Mouse (Mus musculus): ENCODE data around the gene Arid3b. TPM values are rescaled to one million over a fixed set of nuclear protein-coding genes. Genes with fewer than 3 reads are reported as not detected.

Arid3b gene
- polyA plus RNA-seq (2015; fragmentation: Nextera tagmentation; extraction: Ambion mirVana): 4.0 and 4.1 TPM in 2 replicates

DNA sequence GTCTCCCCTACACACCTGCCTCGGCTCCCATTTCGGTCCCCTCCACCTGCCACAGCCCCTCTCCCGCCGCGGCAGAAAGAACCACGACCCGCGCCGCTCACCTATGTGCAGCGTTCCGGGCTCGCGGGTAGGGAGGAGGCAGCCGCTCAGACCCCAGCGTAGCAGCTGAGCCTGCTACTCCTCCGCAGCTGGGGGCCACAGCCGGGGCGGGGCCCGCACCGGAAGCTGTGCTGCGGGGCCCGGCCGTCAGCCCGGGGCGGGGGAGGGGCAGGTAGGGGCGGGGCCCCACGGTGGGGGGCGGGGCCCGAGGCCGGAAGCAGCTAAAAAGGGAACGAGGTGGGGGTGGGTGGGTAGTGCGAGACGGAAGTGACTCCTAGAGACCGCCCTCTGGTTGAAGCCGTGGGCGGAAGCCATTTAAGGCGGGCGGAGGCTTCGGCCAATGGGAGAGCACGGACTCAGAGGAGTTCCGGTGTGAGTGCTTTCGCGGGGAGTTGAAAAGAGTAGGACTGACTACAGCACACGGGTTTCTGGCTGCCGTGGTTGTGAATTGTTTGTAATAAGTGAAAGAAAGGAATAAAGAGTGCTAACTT is at the start of gene Arid3b:
Gene Arid3b, minus strand, starts transcription at position 213 of the 590 bp plus-strand sequence.

DNA sequence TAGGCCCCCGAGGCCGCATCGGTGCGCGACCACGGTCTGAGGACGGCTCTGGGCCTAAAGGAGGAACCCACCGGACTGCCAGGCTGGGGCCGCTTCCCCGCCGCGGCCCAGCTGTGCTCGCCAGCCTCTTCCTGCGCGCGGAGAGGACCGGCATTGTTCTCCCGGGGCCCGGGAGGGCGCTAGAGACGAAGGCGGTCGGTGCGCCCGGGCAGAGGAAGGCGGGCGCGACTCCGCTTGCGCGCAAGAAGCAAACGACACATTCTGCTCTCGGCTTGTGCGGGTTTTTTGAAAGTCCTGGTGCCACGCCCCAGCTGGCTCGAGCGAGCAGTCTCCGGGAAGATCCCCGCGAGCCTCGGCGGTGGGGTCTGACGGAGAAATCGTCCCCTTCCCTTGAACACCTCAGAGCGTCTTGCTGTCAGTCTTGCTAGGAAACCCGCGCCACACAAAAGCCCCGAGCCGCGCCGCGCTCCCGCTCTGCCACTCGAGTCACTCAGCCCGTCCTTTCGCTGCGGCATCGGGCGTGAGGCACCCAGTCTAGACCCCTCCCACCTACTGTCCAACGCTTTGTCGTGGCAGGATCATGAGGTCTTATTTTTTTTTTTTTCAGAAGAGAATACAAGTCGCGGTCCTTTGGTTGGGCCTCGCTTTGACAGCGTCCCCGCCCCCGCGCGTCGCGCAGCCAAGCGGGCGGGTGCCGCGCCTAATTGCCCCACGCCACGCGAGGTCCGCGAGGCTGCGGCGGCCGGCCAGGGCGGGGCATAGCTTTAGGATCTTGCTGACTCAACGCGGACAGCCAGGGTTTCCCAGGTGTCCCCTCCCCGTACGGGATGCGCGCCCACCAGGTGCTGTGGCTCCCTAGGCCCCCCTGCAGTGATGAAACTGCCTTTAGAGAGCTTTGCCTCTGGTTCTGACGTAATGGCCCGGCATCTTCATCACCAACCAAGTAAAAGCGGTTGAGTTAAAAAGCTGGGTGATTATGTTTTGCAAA is 70.9 kb downstream of the Arid3b start, which contains the start of gene Clk3:
Gene Clk3, minus strand, starts transcription at position 497 of the 988 bp plus-strand sequence.

Other genes with a start within 250 kb of the Arid3b start
- 20.2 and 24.8 TPM in 2 replicates for gene Ulk3, start 247.3 kb downstream of the Arid3b start, polyA plus RNA-seq (2015; fragmentation: Nextera tagmentation; extraction: Ambion mirVana)
- 0.59 and 0.94 TPM in 2 replicates for gene Cplx3, start 230.5 kb downstream of the Arid3b start, polyA plus RNA-seq (2015; fragmentation: Nextera tagmentation; extraction: Ambion mirVana)
- not detected in 2 replicates for gene Lman1l, start 216.0 kb downstream of the Arid3b start, polyA plus RNA-seq (2015; fragmentation: Nextera tagmentation; extraction: Ambion mirVana)
- gene Csk, start 183.2 kb downstream of the Arid3b start, polyA plus RNA-seq (2015; fragmentation: Nextera tagmentation; extraction: Ambion mirVana): 43.9 and 50.5 TPM in 2 replicates
- not detected in 2 replicates for gene Cyp1a2, start 153.1 kb downstream of the Arid3b start, polyA plus RNA-seq (2015; fragmentation: Nextera tagmentation; extraction: Ambion mirVana)
- gene Cyp1a1, start 148.9 kb downstream of the Arid3b start, polyA plus RNA-seq (2015; fragmentation: Nextera tagmentation; extraction: Ambion mirVana): 0.14 and 0.21 TPM in 2 replicates
- gene Edc3, start 128.3 kb downstream of the Arid3b start, polyA plus RNA-seq (2015; fragmentation: Nextera tagmentation; extraction: Ambion mirVana): 20.3 and 23.6 TPM in 2 replicates
- gene Clk3, start 70.9 kb downstream of the Arid3b start, polyA plus RNA-seq (2015; fragmentation: Nextera tagmentation; extraction: Ambion mirVana): 47.6 and 52.7 TPM in 2 replicates
- gene Ubl7, start 74.2 kb upstream of the Arid3b start, polyA plus RNA-seq (2015; fragmentation: Nextera tagmentation; extraction: Ambion mirVana): 157 and 158 TPM in 2 replicates
- 4.5 and 4.8 TPM in 2 replicates for gene Sema7a, start 103.3 kb upstream of the Arid3b start, polyA plus RNA-seq (2015; fragmentation: Nextera tagmentation; extraction: Ambion mirVana)
- gene Cyp11a1, start 169.6 kb upstream of the Arid3b start, polyA plus RNA-seq (2015; fragmentation: Nextera tagmentation; extraction: Ambion mirVana): 0.77 and 1.5 TPM in 2 replicates
- 12.9 and 13.6 TPM in 2 replicates for gene Stra6, start 227.0 kb upstream of the Arid3b start, polyA plus RNA-seq (2015; fragmentation: Nextera tagmentation; extraction: Ambion mirVana)

All from neural tube, postnatal 0 days (tissue).